Mouse (Mus musculus) embryonic facial prominence, embryonic 11.5 days (tissue): Measurements from ENCODE around the gene Olfr155. TPM values are rescaled to one million over a fixed set of nuclear protein-coding genes. Genes with fewer than 3 reads are reported as not detected.

Experiments used
- ATAC-seq: fragments of 200-750 bp; cut with Nextera tagmentation; replicated peaks from 2 replicates; pipeline ENCODE4 v1.8.0; 2017; ENCODE audit warnings: low read depth; ENCODE audit not compliant: insufficient number of reproducible peaks, low FRiP score, low TSS enrichment
- DNase-seq: peaks from one replicate; pipeline ENCODE4 v3.0.0-alpha.2; 2015; ENCODE audit warnings: low spot score
- H3K27ac ChIP-seq: fragments of 300-500 bp; sonication (generic); replicated peaks from 2 replicates; pipeline ENCODE4 v1.5.1; 2014; ENCODE audit warnings: mild to moderate bottlenecking, low read depth, low read length, control low read depth
- H3K27me3 ChIP-seq: fragments of 300-500 bp; sonication (generic); 2 replicates; pipeline ENCODE4 v1.6.1; 2014; ENCODE audit warnings: mild to moderate bottlenecking, low read length, moderate library complexity, mixed read lengths; ENCODE audit not compliant: control insufficient read depth, insufficient read depth
- H3K36me3 ChIP-seq: fragments of 300-500 bp; sonication (generic); replicated peaks from 2 replicates; pipeline ENCODE4 v1.6.1; 2014; ENCODE audit warnings: low read depth, mild to moderate bottlenecking, low read length, moderate library complexity, mixed read lengths; ENCODE audit not compliant: control insufficient read depth, insufficient read depth
- H3K4me1 ChIP-seq: fragments of 300-500 bp; sonication (generic); 2 replicates; pipeline ENCODE4 v1.6.1; 2014; ENCODE audit warnings: low read length, mixed read lengths; ENCODE audit not compliant: control insufficient read depth, insufficient read depth
- H3K4me2 ChIP-seq: fragments of 300-500 bp; sonication (generic); 2 replicates; pipeline ENCODE4 v1.6.1; 2014; ENCODE audit warnings: low read depth, mild to moderate bottlenecking, control low read depth, low read length, moderate library complexity
- H3K4me3 ChIP-seq: fragments of 300-500 bp; sonication (generic); 2 replicates; pipeline ENCODE4 v1.5.1; 2014; ENCODE audit warnings: low read depth, low read length, control low read depth
- H3K9ac ChIP-seq: fragments of 300-500 bp; sonication (generic); replicated peaks from 2 replicates; pipeline ENCODE4 v1.6.1; 2014; ENCODE audit warnings: mild to moderate bottlenecking, control low read depth, low read length
- H3K9me3 ChIP-seq: fragments of 300-500 bp; sonication (generic); replicated peaks from 2 replicates; pipeline ENCODE4 v1.6.1; 2016; ENCODE audit warnings: mild to moderate bottlenecking, low read length, inconsistent platforms, mixed read lengths; ENCODE audit not compliant: control insufficient read depth
- WGBS: fragments of 180-500 bp; shearing (Covaris S2); extraction: QIAGEN DNeasy Blood & Tissue Kit; methylation state at CpG from one replicate; pipeline ENCODE4 v1.1.7; 2014; 5-methylcytosine and 5-hydroxymethylcytosine counted together
- polyA plus RNA-seq: library from polyadenylated mRNA; unstranded; fragments of >200 nt; fragmentation: Nextera tagmentation; extraction: Ambion mirVana; gene quantifications from 2 replicates; pipeline ENCODE4 v1.2.1, GENCODE M21; 2014

The Olfr155 gene
- polyA plus RNA-seq, 1 experiment from 2014 or later = not detected

DNA sequence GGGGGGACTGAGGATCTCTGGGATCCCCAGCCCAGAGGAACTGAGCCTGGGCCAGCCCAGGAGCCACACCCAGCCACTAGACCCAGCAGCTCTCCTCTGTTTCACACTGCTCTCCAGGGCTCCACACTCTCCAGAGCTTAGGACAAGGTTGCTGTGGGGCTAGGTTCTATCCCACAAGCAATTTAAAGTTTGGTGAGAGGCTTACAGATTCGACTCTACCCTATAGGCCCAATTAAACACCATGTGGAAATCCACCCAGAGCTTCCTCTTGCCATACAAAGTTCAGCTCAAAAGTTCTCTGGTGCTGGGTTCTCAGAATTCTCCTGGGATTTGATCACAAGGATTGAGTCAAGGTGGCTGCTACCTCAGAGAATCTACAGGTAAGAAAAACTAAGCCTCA lies 11.3 kb upstream of the Olfr155 start, which contains the start of gene Olfr157:
Gene Olfr157 (minus strand): TSS at position 101 of the 400 bp plus-strand sequence.
- no peaks in the 10 kb centered on the region for H3K36me3 ChIP-seq
- no peak within 1 kb of the TSS for H3K4me3 ChIP-seq
- ATAC-seq (no peak), DNase-seq (no peak)
- no peak within 1 kb of the TSS for H3K27ac ChIP-seq
- no peaks in the 10 kb centered on the region for H3K4me1 ChIP-seq
- no peaks in the 10 kb centered on the region; the same call in 1 of the 2 replicates for H3K9me3 ChIP-seq
- H3K27me3 ChIP-seq = no peaks in the 10 kb centered on the region
- H3K4me2 ChIP-seq = no peak within 1 kb of the TSS
- H3K9ac ChIP-seq = no peak within 1 kb of the TSS
- WGBS = 85% methylated on average over 1 of the region's 1 CpGs

DNA sequence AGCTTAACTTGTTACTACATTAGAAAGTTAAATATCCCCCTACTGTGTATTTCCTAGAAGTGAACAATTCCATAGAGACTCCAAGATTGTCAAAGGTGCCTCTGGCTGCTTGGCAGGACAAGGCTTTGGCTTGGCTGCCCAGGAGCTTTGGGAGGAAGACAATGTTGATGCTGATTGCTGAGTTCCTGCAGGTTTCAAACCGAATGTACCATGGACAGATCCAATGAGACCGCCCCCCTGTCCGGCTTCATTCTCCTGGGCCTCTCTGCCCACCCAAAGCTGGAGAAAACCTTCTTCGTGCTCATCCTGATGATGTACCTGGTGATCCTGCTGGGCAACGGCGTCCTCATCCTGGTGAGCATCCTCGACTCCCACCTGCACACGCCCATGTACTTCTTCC lies 2.7 kb downstream of the Olfr155 start:
- Histone ChIP-seq H3K9ac (no peak overlapping the region), H3K27me3 (no peaks in the 10 kb centered on the region), H3K4me1 (no peaks in the 10 kb centered on the region), H3K27ac (no peak overlapping the region), H3K36me3 (no peaks in the 10 kb centered on the region), H3K4me3 (no peak overlapping the region), H3K9me3 (no peaks in the 10 kb centered on the region), H3K4me2 (no peak overlapping the region)
- no peak for ATAC-seq
- no peak for DNase-seq
- WGBS = 77% methylated on average over 8 of the region's 8 CpGs

DNA sequence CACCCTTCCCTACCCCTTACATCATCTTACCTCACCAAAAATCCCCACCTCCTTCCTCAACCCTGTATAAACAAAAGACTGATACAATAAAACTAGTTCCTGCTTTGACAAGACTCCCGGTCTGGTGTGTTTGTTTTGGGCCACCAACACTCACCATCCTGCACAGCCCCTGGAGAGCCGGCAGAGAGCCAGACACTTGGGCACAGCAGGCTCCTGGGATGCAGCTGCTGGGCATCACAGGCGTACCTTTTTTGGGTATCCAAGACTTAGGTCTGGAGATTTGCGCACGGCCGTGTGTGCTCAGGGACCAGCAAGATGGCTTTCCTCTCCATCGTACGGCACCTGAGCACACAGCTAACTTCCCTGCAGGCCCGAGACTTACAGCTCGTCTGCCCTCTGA lies 8.5 kb downstream of the Olfr155 start:
- no peak for ATAC-seq
- Histone ChIP-seq H3K4me1 (no peaks in the 10 kb centered on the region), H3K36me3 (no peaks in the 10 kb centered on the region), H3K27ac (no peak overlapping the region), H3K9ac (no peak overlapping the region), H3K27me3 (no peaks in the 10 kb centered on the region), H3K9me3 (no peaks in the 10 kb centered on the region), H3K4me3 (no peak overlapping the region), H3K4me2 (no peak overlapping the region)
- WGBS = 79% methylated on average over 10 of the region's 10 CpGs
- no peak for DNase-seq

DNA sequence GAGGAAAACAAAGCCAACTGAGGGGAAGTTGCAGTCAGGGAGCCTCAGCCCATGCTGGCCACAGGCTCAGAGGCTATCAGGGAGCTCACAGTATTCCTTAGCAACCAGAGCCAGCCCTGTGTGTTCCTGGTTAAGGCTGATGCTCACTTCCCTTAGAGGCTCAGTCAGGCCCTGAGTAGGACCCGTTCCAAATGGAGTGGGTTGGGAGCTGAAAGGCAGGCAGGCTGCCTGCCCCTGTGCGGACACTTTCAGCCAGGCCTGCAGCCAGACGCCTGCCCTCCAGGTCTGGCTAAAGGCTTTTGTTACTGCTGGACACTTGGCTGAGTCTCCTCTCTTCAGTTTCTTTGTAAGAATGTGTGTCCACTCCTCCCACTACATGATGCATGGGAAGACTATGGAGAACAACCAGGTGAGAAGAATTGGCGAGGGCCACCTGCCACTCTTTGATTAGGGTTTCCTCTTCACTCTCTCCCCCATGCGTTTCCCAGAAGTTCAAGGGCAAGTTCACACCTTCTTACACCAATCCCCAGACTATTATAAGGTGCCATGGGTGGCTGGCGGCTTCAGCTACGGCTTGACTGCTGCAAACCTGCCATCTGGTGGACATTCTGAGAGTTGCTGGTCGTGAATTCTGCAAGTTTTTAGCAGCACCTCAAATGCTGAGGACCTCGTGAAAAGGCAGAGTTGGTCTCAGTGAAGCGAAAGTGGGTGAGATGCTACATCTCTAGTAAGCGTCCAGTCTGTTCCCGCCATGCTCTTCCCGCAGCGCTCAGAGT lies 9.6 kb downstream of the Olfr155 start:
- Histone ChIP-seq H3K4me2 (no peak overlapping the region), H3K4me3 (no peak overlapping the region), H3K27me3 (no peaks in the 10 kb centered on the region), H3K9me3 (no peaks in the 10 kb centered on the region), H3K9ac (no peak overlapping the region), H3K27ac (no peak overlapping the region), H3K4me1 (no peaks in the 10 kb centered on the region), H3K36me3 (no peaks in the 10 kb centered on the region)
- ATAC-seq = no peak
- WGBS = 22% methylated on average over 14 of the region's 14 CpGs
- DNase-seq = peak; percentile 86

DNA sequence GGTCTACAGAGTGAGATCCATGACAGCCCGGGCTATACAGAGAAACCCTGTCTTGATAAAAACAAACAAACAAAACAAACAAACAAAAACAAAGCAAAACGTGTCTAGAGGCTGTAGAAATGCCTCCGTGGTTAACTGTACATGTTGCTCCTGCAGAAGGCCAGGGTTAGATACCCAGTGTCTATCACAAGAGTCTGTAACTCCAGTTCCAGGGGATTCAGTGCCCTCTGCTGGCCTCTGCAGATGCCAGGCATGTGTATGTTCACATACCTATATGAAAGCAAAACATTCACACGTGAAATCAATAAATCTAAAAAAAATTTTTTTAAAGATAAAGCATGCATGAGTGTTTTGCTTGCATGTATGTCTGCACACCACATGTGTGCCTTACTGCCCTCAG lies 11.9 kb downstream of the Olfr155 start:
- no peaks in the 10 kb centered on the region for H3K9me3 ChIP-seq
- no peak overlapping the region for H3K4me2 ChIP-seq
- no peak overlapping the region for H3K9ac ChIP-seq
- ATAC-seq (no peak), DNase-seq (no peak)
- 58% methylated on average over 4 of the region's 4 CpGs for WGBS
- H3K4me1 ChIP-seq = no peaks in the 10 kb centered on the region
- no peak overlapping the region for H3K27ac ChIP-seq
- no peak overlapping the region for H3K4me3 ChIP-seq
- no peaks in the 10 kb centered on the region for H3K36me3 ChIP-seq
- no peaks in the 10 kb centered on the region for H3K27me3 ChIP-seq

DNA sequence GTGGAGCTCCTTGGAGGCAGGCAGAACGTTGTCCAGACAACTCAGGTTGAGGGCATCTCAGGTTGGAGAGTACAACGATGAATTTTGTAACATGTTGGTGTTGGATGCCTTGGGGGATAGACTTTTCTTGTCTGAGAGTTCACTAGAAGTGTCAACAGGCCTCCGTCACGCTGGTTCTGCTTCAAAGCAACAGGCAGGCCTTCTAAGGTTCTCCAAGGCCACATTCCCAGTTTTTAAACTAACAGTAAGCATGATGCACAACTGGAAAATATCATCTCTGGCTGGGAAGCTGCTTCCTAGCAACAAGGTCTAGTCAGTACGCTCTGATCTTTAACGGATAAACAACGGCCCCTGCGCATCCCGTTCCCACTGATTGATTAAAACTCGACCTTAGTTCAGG lies 18.5 kb downstream of the Olfr155 start:
- no peak for DNase-seq
- Histone ChIP-seq H3K9ac (no peak overlapping the region), H3K9me3 (no peaks in the 10 kb centered on the region), H3K36me3 (no peaks in the 10 kb centered on the region), H3K4me2 (no peak overlapping the region), H3K4me1 (no peaks in the 10 kb centered on the region), H3K27me3 (no peaks in the 10 kb centered on the region), H3K4me3 (no peak overlapping the region), H3K27ac (no peak overlapping the region)
- 89% methylated on average over 10 of the region's 10 CpGs for WGBS
- no peak for ATAC-seq

DNA sequence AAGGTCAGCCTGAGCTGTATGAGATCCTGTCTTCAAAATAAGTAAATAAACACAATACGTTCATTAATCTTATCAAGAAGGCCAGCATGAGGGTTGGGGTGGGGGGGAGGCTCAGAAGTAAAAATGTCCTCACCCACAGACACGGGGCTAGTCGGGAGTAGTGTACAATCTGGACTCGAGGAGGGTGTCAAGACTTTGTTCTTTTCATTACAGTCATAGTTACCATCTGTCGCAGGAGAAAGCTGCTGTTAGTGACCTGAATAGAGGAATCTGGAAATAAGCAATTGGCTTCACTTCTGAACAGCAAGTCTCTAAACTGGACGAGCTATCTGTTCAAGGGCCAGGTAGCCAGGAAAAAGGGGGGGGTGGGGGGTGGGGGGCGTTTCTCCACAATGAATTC lies 23.1 kb downstream of the Olfr155 start:
- WGBS = 62% methylated on average over 7 of the region's 7 CpGs
- H3K4me3 ChIP-seq = peak overlapping the region; percentile 91

DNA sequence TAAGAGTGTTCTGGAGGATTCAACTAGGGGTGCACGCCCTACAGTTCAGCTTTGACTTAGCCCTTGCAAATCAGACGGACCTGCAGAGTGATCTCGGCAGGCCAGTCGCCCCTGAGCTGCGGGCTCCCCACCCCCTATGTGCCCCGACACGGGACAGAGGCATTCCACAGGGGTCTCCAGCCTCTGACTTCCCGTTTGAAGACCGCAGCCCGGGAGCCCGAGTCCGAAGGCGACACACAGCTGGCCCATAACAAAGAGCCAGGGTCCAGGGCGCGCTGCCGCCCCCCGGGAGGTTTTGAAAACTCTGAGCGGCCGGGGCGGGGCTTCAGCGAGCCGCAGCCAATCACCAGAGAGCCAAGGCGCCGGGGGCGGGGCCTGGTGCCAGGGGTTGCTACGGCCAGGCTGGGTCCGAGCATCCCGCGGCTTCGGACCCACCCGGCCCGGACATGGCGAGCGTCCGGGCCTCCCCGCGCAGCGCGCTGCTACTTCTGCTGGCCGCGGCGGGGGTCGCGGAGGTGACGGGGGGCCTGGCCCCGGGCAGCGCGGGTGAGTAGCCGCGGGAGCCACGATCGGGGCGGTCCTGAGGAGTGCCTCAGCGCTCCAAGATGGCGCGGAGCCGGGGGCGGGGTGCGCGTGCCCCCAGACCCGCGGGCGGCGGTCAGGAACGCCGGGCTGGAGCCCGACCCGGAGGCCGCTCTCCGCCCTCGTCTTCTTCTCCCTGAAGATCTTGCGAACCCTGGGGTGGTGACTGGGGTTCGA lies 24.0 kb downstream of the Olfr155 start, which contains the start of gene Reck:
Gene Reck (plus strand): TSS at position 371 of the 759 bp plus-strand sequence.
- no peaks in the 10 kb centered on the region for H3K36me3 ChIP-seq
- peak within 1 kb of the TSS; percentile 91 for H3K4me3 ChIP-seq
- peak within 1 kb of the TSS; percentile 56; the same call in 1 of the 2 replicates for H3K27ac ChIP-seq
- no peaks in the 10 kb centered on the region; the same call in 1 of the 2 replicates for H3K4me1 ChIP-seq
- H3K9me3 ChIP-seq = no peaks in the 10 kb centered on the region
- WGBS = under 1% methylated on average over 62 of the region's 73 CpGs
- H3K9ac ChIP-seq = peak within 1 kb of the TSS; percentile 92
- ATAC-seq = peak; percentile 89
- peak within 1 kb of the TSS; percentile 82 for H3K4me2 ChIP-seq
- H3K27me3 ChIP-seq = no peaks in the 10 kb centered on the region
- DNase-seq = peak; percentile 97

More for the DNA sequence above, 23.1 kb downstream of the Olfr155 start:
- Histone ChIP-seq H3K4me1 (no peaks in the 10 kb centered on the region; the same call in 1 of the 2 replicates), H3K27ac (no peak overlapping the region), H3K27me3 (no peaks in the 10 kb centered on the region), H3K36me3 (no peaks in the 10 kb centered on the region), H3K9ac (peak overlapping the region; percentile 92), H3K4me2 (peak overlapping the region; percentile 82; the same call in 1 of the 2 replicates), H3K9me3 (no peaks in the 10 kb centered on the region)
- ATAC-seq (no peak), DNase-seq (no peak)
